Mouse (Mus musculus): ENCODE measurements around the gene Smc1b.

DNA sequence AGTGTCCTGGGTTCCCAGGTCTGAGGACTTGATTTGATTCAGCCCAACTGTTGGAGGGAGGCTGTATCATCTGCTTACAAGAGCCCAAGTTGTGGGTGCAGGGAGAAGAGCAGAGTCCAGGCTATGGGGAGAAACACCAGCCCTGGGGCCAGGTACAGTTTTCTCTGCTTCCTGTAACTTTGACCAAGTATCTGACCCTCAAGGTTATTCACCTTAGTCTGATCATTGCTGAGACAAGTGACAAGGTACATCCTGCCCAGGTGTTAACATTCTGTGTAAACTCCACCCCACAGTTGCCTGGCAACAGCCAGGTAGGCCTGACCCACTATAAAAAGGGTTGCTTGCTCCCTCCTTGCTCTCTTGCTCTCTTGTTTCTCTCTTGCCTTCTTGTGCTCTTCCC lies 29.7 kb upstream of the Smc1b start:
- TF ChIP-seq CTCF (IDR thresholded peaks at IDR 0.05; ENCODE audit: extremely low read depth, insufficient read depth, low read length) = no peak
- no peak for TF ChIP-seq POLR2A (IDR thresholded peaks at IDR 0.05; ENCODE audit: extremely low read depth, insufficient read depth, low read length)
